Mouse (Mus musculus): Measurements from ENCODE around the gene Adam6a. TPM values are rescaled to one million over a fixed set of nuclear protein-coding genes. Genes with fewer than 3 reads are reported as not detected.
"Not testable (repeated sequence)": the region's sequence is repeated elsewhere in the genome, so short reads cannot be mapped to it uniquely, and the experiment has no call there.

Gene Adam6a
- polyA plus RNA-seq (2015; fragmentation: Nextera tagmentation; extraction: Ambion mirVana) = not detected in 2 replicates

GRCm38 (mm10) chr12:113543608-113544007 lies at the start of gene Adam6a:
Adam6a (plus strand) TSS chr12:113543908.
- H3K27ac ChIP-seq; H3K36me3 ChIP-seq; H3K27me3 ChIP-seq; H3K4me1 ChIP-seq; H3K9me3 ChIP-seq (replicated peaks); H3K4me3 ChIP-seq (replicated peaks); H3K9ac ChIP-seq; ATAC-seq (replicated peaks; ENCODE audit: low FRiP score); H3K4me2 ChIP-seq: not testable (repeated sequence)
- 75% methylated on average over 1 of the region's 1 CpGs for WGBS

- 78% methylated on average over 2 of the region's 2 CpGs for WGBS
- ATAC-seq (replicated peaks; ENCODE audit: low FRiP score) = no peak
- Histone ChIP-seq H3K27me3 (no peaks in the 10 kb centered on the region), H3K4me2 (no peak overlapping the region), H3K9ac (no peak overlapping the region), H3K9me3 (replicated peaks) (no peaks in the 10 kb centered on the region), H3K4me3 (replicated peaks) (no peak overlapping the region), H3K36me3 (no peaks in the 10 kb centered on the region), H3K4me1 (no peaks in the 10 kb centered on the region), H3K27ac (no peak overlapping the region)
Observed at GRCm38 (mm10) chr12:113525901-113526300, 17.8 kb upstream of the Adam6a start.

GRCm38 (mm10) chr12:113578241-113578640 lies 34.5 kb downstream of the Adam6a start:
- Histone ChIP-seq H3K27ac (no peak overlapping the region), H3K27me3 (no peaks in the 10 kb centered on the region), H3K4me3 (replicated peaks) (no peak overlapping the region), H3K4me2 (no peak overlapping the region), H3K4me1 (no peaks in the 10 kb centered on the region), H3K9me3 (replicated peaks) (no peaks in the 10 kb centered on the region), H3K36me3 (no peaks in the 10 kb centered on the region), H3K9ac (no peak overlapping the region)
- ATAC-seq (replicated peaks; ENCODE audit: low FRiP score) = no peak
- WGBS = 60% methylated on average over 6 of the region's 6 CpGs

DNA sequence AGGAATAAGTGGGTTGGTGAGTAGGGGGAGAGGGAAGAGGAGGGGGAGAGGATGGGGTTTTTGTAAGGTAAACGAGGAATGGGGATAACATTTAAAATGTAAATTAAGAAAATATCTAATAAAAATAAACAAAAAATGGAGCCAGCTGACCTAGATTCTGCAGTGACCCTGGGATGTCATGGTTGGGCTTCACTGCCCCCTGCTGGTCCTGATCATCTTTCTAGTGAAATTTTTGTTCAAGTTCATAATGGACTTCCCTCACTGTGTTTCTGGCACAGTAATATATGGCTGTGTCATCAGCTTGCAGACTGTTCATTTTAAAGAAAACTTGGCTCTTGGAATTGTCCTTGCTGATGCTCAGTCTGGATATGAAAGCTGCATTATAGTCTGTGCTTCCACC lies 44.3 kb downstream of the Adam6a start:
- no peaks in the 10 kb centered on the region for H3K9me3 ChIP-seq (replicated peaks)
- H3K9ac ChIP-seq = no peak overlapping the region
- no peak overlapping the region for H3K4me3 ChIP-seq (replicated peaks)
- no peak overlapping the region for H3K27ac ChIP-seq
- H3K36me3 ChIP-seq = no peaks in the 10 kb centered on the region
- no peaks in the 10 kb centered on the region for H3K4me1 ChIP-seq
- H3K27me3 ChIP-seq = no peaks in the 10 kb centered on the region
- no peak for ATAC-seq (replicated peaks; ENCODE audit: low FRiP score)
- 53% methylated on average over 1 of the region's 1 CpGs for WGBS
- H3K4me2 ChIP-seq = no peak overlapping the region

Other genes with a start within 250 kb of the Adam6a start
- not detected in 2 replicates for gene Adam6b, start 54.4 kb upstream of the Adam6a start, polyA plus RNA-seq (2015; fragmentation: Nextera tagmentation; extraction: Ambion mirVana)

Data from kidney, embryonic 15.5 days (tissue).